Mouse (Mus musculus) kidney, embryonic 16.5 days (tissue): ENCODE data around the gene Msl2. TPM values are rescaled to one million over a fixed set of nuclear protein-coding genes. Genes with fewer than 3 reads are reported as not detected.

Source experiments
- ATAC-seq: fragments of 200-750 bp; cut with Nextera tagmentation; 2 replicates; pipeline ENCODE4 v1.8.0; 2017; ENCODE audit warnings: moderate TSS enrichment; ENCODE audit not compliant: low FRiP score, low TSS enrichment
- H3K27ac ChIP-seq: fragments of 300-500 bp; sonication (generic); 2 replicates; pipeline ENCODE4 v1.5.1; 2014; ENCODE audit warnings: low read length
- H3K27me3 ChIP-seq: fragments of 300-500 bp; sonication (generic); 2 replicates; pipeline ENCODE4 v1.6.1; 2014; ENCODE audit warnings: low read length, control low read depth, mixed read lengths; ENCODE audit not compliant: insufficient read depth
- H3K36me3 ChIP-seq: fragments of 300-500 bp; sonication (generic); 2 replicates; pipeline ENCODE4 v1.6.1; 2014; ENCODE audit warnings: low read length, control low read depth, mixed read lengths; ENCODE audit not compliant: insufficient read depth
- H3K4me1 ChIP-seq: fragments of 300-500 bp; sonication (generic); 2 replicates; pipeline ENCODE4 v1.6.1; 2014; ENCODE audit warnings: low read length, control low read depth, mixed read lengths; ENCODE audit not compliant: insufficient read depth
- H3K4me2 ChIP-seq: fragments of 300-500 bp; sonication (generic); replicated peaks from 2 replicates; pipeline ENCODE4 v1.6.1; 2014; ENCODE audit warnings: low read depth, low read length
- H3K4me3 ChIP-seq: fragments of 300-500 bp; sonication (generic); 2 replicates; pipeline ENCODE4 v1.5.1; 2014; ENCODE audit warnings: mild to moderate bottlenecking, low read length
- H3K9ac ChIP-seq: fragments of 300-500 bp; sonication (generic); replicated peaks from 2 replicates; pipeline ENCODE4 v1.6.1; 2014; ENCODE audit warnings: low read length
- H3K9me3 ChIP-seq: fragments of 300-500 bp; sonication (generic); 2 replicates; pipeline ENCODE4 v1.6.1; 2016; ENCODE audit warnings: low read length, control low read depth
- WGBS: fragments of 180-500 bp; shearing (Covaris S2); extraction: QIAGEN DNeasy Blood & Tissue Kit; methylation state at CpG from one replicate; pipeline ENCODE4 v1.1.7; 2014; 5-methylcytosine and 5-hydroxymethylcytosine counted together
- polyA plus RNA-seq: library from polyadenylated mRNA; unstranded; fragments of >200 nt; fragmentation: Nextera tagmentation; extraction: Ambion mirVana; gene quantifications from 2 replicates; pipeline ENCODE4 v1.2.1, GENCODE M21; 2015

Gene Msl2
- polyA plus RNA-seq, 1 experiment from 2014 or later, result 3.7 TPM

DNA sequence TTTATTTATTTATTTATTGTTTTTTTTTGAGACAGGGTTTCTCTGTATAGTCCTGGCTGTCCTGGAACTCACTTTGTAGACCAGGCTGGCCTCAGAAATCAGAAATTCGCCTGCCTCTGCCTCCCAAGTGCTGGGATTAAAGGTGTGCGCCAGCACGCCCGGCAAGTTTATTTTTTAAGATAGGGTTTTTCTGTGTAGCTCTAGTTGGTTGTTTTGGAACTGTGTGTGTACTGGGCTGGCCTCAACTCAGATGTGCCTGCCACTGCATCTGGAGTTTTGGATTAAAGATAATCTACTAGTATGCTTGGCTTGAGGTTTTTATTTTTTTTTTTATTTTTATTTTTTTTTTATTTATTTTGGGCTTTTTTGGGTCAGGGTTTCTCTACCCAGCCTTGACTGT is 21.5 kb downstream of the Msl2 start:
- Histone ChIP-seq H3K4me2 (no peak overlapping the region), H3K36me3 (peaks cover 15% of the 10 kb centered on the region), H3K9me3 (peaks cover 8% of the 10 kb centered on the region; the same call in 1 of the 2 replicates), H3K27me3 (no peaks in the 10 kb centered on the region), H3K4me3 (no peak overlapping the region), H3K27ac (no peak overlapping the region), H3K9ac (no peak overlapping the region), H3K4me1 (no peaks in the 10 kb centered on the region)
- no peak for ATAC-seq
- 94% methylated on average over 4 of the region's 4 CpGs for WGBS

DNA sequence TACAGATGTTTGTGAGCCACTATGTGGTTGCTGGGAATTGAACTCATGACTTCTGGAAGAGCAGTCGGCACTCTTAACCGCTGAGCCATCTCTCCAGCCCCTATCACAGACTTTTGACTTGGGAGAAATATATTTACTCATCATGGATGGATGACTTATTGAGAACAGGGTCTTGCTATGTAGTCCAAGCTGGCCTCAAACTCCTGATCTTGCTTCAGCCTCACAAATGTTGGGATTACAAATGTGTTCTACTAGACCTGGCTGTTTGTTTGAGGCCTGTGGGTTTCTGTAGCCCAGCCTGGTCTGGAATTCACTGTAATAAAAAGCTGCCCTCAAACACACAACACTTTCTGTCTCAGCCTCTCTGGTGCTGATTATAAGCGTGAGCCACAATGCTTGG is 22.6 kb downstream of the Msl2 start:
- Histone ChIP-seq H3K4me1 (no peaks in the 10 kb centered on the region), H3K27me3 (no peaks in the 10 kb centered on the region), H3K27ac (no peak overlapping the region), H3K9ac (no peak overlapping the region), H3K36me3 (peaks cover 24% of the 10 kb centered on the region), H3K4me3 (no peak overlapping the region), H3K9me3 (peaks cover 8% of the 10 kb centered on the region; the same call in 1 of the 2 replicates), H3K4me2 (no peak overlapping the region)
- no peak for ATAC-seq
- 98% methylated on average over 3 of the region's 3 CpGs for WGBS

DNA sequence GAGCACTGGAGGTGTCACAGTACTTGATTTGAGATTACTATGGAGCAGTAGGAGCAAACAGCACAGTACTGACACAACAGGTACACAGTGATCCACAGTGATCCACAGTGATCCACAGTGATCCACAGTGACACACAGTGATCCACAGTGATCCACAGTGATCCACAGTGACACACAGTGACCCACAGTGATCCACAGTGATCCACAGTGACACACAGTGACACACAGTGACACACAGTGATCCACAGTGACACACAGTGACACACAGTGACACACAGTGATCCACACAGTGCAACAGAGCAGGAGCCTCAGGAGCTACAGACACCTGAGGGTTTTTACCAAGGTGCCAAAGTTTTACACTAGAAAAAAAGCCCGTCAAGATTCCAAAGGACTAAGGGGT is 23.6 kb downstream of the Msl2 start:
- Histone ChIP-seq H3K4me3 (no peak overlapping the region), H3K4me1 (no peaks in the 10 kb centered on the region; the same call in 1 of the 2 replicates), H3K27me3 (no peaks in the 10 kb centered on the region), H3K9ac (no peak overlapping the region), H3K9me3 (peaks cover 8% of the 10 kb centered on the region; the same call in 1 of the 2 replicates), H3K36me3 (peaks cover 31% of the 10 kb centered on the region), H3K27ac (no peak overlapping the region), H3K4me2 (no peak overlapping the region)
- no peak for ATAC-seq
- 63% methylated on average over 1 of the region's 1 CpGs for WGBS

DNA sequence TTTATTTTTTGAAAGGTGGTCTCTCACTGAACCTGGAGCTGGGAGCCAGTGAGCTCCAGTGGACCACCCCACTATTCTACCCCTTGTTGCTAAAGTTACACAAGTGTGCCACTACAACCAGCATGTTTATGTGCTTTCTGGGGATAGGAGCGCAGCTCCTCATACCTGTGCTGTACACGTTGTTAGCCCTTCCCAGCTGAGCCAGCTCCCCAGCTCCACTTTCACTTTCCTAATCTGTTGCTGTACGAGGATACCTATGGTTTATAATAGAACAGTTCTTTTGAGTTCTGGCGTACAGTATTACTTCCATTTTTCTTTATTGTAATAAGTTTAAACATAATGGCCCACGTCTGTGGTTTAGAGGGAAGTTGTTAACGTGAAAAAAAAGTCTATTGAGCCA is 25.5 kb downstream of the Msl2 start:
- ATAC-seq, result no peak
- Histone ChIP-seq H3K4me2 (no peak overlapping the region), H3K9me3 (peaks cover 8% of the 10 kb centered on the region; the same call in 1 of the 2 replicates), H3K9ac (no peak overlapping the region), H3K27ac (no peak overlapping the region), H3K36me3 (peaks cover 31% of the 10 kb centered on the region), H3K4me3 (no peak overlapping the region), H3K4me1 (no peaks in the 10 kb centered on the region; the same call in 1 of the 2 replicates), H3K27me3 (no peaks in the 10 kb centered on the region)
- 87% methylated on average over 6 of the region's 6 CpGs for WGBS

DNA sequence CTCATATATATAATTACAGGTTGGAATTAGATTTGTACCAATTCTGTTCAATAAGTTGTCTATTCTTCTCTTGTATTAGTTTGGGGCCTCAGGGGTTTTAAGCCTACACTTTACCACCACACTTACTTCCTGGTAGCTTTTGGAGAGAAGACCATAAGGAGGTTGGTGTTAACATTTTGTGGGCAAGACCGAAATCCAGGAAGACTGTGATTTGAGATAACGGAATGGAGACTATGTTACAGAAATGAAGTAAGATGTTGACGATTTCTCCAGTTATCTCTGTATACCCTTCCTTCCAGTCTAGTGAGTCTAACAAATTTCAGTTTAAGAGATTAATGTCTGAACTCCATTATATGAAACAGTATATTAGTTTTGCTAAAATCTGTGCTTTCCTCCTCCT is 26.3 kb downstream of the Msl2 start:
- Histone ChIP-seq H3K9me3 (peaks cover 8% of the 10 kb centered on the region; the same call in 1 of the 2 replicates), H3K9ac (no peak overlapping the region), H3K36me3 (peaks cover 36% of the 10 kb centered on the region), H3K27me3 (no peaks in the 10 kb centered on the region), H3K27ac (no peak overlapping the region), H3K4me1 (no peaks in the 10 kb centered on the region; the same call in 1 of the 2 replicates), H3K4me2 (no peak overlapping the region), H3K4me3 (no peak overlapping the region)
- no peak for ATAC-seq
- 89% methylated on average over 3 of the region's 3 CpGs for WGBS

DNA sequence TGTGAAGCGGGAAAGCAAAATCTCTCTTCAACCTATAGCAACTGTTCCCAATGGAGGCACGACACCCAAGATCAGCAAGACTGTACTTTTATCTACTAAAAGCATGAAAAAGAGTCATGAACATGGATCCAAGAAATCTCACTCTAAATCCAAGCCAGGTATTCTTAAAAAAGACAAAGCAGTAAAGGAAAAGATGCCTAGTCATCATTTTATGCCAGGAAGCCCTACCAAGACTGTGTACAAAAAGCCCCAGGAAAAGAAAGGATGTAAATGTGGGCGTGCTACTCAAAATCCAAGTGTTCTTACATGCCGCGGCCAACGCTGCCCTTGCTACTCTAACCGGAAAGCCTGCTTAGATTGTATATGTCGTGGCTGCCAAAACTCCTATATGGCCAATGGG is 27.6 kb downstream of the Msl2 start:
- Histone ChIP-seq H3K27me3 (no peaks in the 10 kb centered on the region), H3K27ac (no peak overlapping the region), H3K4me1 (no peaks in the 10 kb centered on the region; the same call in 1 of the 2 replicates), H3K4me3 (no peak overlapping the region), H3K9me3 (peaks cover 8% of the 10 kb centered on the region; the same call in 1 of the 2 replicates), H3K9ac (no peak overlapping the region), H3K36me3 (peaks cover 33% of the 10 kb centered on the region), H3K4me2 (no peak overlapping the region)
- 92% methylated on average over 8 of the region's 8 CpGs for WGBS
- no peak for ATAC-seq

DNA sequence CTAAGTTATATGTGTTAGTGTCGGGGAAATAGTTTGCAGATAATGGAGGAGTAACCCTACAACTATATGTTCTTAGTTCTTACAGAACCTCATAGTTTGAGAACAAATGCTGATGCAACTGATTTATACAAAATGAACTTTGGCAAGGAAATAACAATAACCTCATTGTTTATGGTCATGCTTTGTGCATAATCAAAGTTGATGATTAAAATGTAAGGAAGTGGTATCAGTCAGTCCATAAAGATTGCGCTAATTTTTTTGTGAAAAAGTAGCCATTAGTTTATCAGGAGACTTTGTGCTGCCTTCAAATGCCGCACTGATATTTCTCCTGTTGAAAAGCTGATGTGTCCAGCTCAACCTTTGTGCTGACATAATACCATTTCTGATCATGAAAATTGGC is 28.4 kb downstream of the Msl2 start:
- H3K36me3 ChIP-seq, result peaks cover 31% of the 10 kb centered on the region
- ATAC-seq, result no peak

DNA sequence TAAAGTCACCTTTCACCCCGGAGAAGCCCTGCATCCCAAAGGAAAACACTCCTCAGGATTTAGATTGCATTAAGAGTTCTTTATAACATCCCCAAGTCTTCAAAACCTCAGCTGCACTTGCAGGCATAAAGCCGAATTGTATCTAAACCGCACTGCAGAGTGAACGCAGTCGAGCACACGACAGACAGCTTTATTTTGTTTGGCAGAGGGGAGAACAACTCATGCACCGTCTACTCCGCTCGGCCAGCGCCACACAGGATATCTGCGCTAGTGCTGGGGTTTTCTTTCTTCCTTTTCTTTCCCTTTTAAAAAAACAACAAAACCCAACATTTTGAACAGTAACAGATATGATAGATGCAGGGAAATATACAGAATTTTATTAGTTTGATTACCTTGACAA is 31.0 kb downstream of the Msl2 start:
- H3K4me3 ChIP-seq, result no peak overlapping the region
- H3K4me2 ChIP-seq, result no peak overlapping the region
- no peaks in the 10 kb centered on the region for H3K27me3 ChIP-seq
- H3K9me3 ChIP-seq, result no peaks in the 10 kb centered on the region
- ATAC-seq, result no peak
- no peak overlapping the region for H3K9ac ChIP-seq
- WGBS, result 56% methylated on average over 11 of the region's 11 CpGs
- H3K4me1 ChIP-seq, result peaks cover 3% of the 10 kb centered on the region; the same call in 1 of the 2 replicates
- H3K27ac ChIP-seq, result no peak overlapping the region
- peaks cover 29% of the 10 kb centered on the region for H3K36me3 ChIP-seq

More for the DNA sequence above, 28.4 kb downstream of the Msl2 start:
- Histone ChIP-seq H3K4me3 (no peak overlapping the region), H3K4me2 (no peak overlapping the region), H3K27ac (no peak overlapping the region), H3K9ac (no peak overlapping the region), H3K27me3 (no peaks in the 10 kb centered on the region), H3K9me3 (peaks cover 5% of the 10 kb centered on the region; the same call in 1 of the 2 replicates), H3K4me1 (no peaks in the 10 kb centered on the region; the same call in 1 of the 2 replicates)
- 83% methylated on average over 3 of the region's 3 CpGs for WGBS

- H3K4me2 ChIP-seq, result no peak overlapping the region
- H3K36me3 ChIP-seq, result peaks cover 25% of the 10 kb centered on the region
- H3K4me3 ChIP-seq, result no peak overlapping the region
- peaks cover 5% of the 10 kb centered on the region; the same call in 1 of the 2 replicates for H3K4me1 ChIP-seq
- no peaks in the 10 kb centered on the region for H3K9me3 ChIP-seq
- WGBS, result 94% methylated on average over 6 of the region's 6 CpGs
- H3K9ac ChIP-seq, result no peak overlapping the region
- no peak overlapping the region for H3K27ac ChIP-seq
- H3K27me3 ChIP-seq, result no peaks in the 10 kb centered on the region
- ATAC-seq, result no peak
These were observed 31.8 kb downstream of the Msl2 start for GRCm38 (mm10) chr9:101105735-101106134.

DNA sequence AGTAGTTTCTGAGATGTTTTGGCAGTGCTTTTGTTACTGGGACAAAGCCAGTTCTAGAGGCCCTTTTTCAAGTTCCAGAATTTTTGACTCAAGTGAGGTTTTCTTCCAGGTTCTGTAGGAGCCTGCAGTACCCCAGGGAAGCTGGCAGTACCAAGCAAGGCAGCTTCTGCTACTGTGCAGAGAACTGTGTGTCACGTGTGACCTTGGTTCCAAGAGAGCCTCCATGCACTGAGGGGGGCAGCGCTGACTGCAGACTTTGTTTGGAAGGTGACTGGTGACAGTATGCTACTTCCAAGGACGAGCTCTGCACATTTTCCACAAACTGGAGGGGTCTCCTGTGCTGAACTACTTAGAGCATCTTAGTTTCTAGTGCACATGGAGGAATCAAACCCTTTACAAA is 33.5 kb downstream of the Msl2 start:
- Histone ChIP-seq H3K9ac (no peak overlapping the region), H3K9me3 (no peaks in the 10 kb centered on the region), H3K27me3 (no peaks in the 10 kb centered on the region), H3K27ac (no peak overlapping the region), H3K36me3 (peaks cover 16% of the 10 kb centered on the region; the same call in 1 of the 2 replicates), H3K4me3 (no peak overlapping the region), H3K4me2 (no peak overlapping the region), H3K4me1 (0 out of 2 replicates have a peak, but pooled peaks cover 5% of the 10 kb centered on the region)
- no peak for ATAC-seq
- WGBS, result 94% methylated on average over 3 of the region's 3 CpGs
